ENCODE assay signal across 9 mouse cellular contexts in the genomic region with DNA sequence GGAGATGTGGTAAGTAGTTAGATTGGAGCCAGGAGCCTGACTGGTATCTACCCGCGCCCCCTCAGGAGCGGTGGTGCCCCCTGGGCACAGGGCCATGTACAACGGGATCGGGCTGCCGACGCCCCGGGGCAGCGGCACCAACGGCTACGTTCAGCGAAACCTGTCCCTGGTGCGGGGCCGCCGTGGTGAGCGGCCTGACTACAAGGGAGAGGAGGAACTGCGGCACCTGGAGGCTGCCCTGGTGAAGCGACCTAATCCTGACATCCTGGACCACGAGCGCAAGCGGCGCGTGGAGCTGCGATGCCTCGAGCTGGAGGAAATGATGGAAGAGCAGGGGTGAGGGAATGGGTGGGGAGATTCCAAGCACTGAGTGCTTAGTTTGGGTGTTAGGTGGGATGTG. TPM values are rescaled to one million over a fixed set of nuclear protein-coding genes. Genes with fewer than 3 reads are reported as not detected.
DNase-seq lines count a peak whose midpoint lies in the region; ATAC-seq and TF ChIP-seq lines count a peak whose summit lies in the region.
"Had no signal": no experiment of that assay in that cellular context is flagged by ENCODE, and none has a peak within 500 bp of the region (broad histone marks: within the 10 kb centered on the region; RNA-seq: fewer than 3 reads in every experiment).

No protein-coding gene starts in this region.

- WGBS in heart, adult 2 months = 22% methylated on average over 25 of the region's 25 CpGs
- 78% methylated on average over 25 of the region's 25 CpGs for WGBS in forebrain, embryonic 15.5 days
- WGBS in kidney, embryonic 14.5 days = 57% methylated on average over 25 of the region's 25 CpGs

- H3K9ac ChIP-seq in heart, adult 2 months (ENCODE audit: low read depth, low read length) = peak overlapping the region; percentile 51
- no peak overlapping the region for H3K9ac ChIP-seq in forebrain, embryonic 15.5 days (replicated peaks)
- H3K9ac ChIP-seq in kidney, embryonic 14.5 days (ENCODE audit: low read depth, low read length) = peak overlapping the region; percentile 29

- TF ChIP-seq CTCF in heart, adult 2 months (IDR thresholded peaks at IDR 0.05) = peak; percentile 73
- peak; percentile 86 for TF ChIP-seq CTCF in Patski (IDR thresholded peaks at IDR 0.05)

- no peak for ATAC-seq in Patski
- no peak for ATAC-seq in forebrain, embryonic 15.5 days (replicated peaks)
- no peak for ATAC-seq in kidney, embryonic 14.5 days (ENCODE audit: low FRiP score, low TSS enrichment)
- ATAC-seq in megakaryocyte progenitor cell, adult 5-6 weeks (replicated peaks; ENCODE audit: poor library complexity) = peak; percentile 7
- no peak for ATAC-seq in monocyte, adult 5-6 weeks (replicated peaks; ENCODE audit: insufficient number of reproducible peaks, low FRiP score, low TSS enrichment, poor library complexity, severe bottlenecking)

- CTCF ChIA-PET in Patski (lab: Charles Lee) = interaction anchor here (0.6 to 1.7 kb wide), 6 partner anchors 14 to 58 kb away, joined by 3 to 6 read pairs (median 3); a partner anchor contains a TSS

- no peak for TF ChIP-seq EP300 in heart, adult 2 months (IDR thresholded peaks at IDR 0.05; ENCODE audit: insufficient read depth, low read depth, low read length)

- DNase-seq in heart, adult 2 months = peak; percentile 53 to 67
- DNase-seq in heart, postnatal 25 days (ENCODE audit: low spot score) = no peak
- no peak for DNase-seq in Patski (ENCODE audit: low read depth, low spot score)
- DNase-seq in left cerebral cortex, postnatal 4 days = no peak

- peaks cover 50% of the 10 kb centered on the region for H3K36me3 ChIP-seq in heart, adult 2 months (ENCODE audit: control insufficient read depth, insufficient read depth, low read length)
- H3K36me3 ChIP-seq in forebrain, embryonic 15.5 days = peaks cover 43% of the 10 kb centered on the region
- H3K36me3 ChIP-seq in kidney, embryonic 14.5 days (ENCODE audit: control insufficient read depth, insufficient read depth, low read length) = peaks cover 51% of the 10 kb centered on the region

- in situ Hi-C loops in Patski (cut with MboI; ENCODE audit: low pct_unique_long_range_greater_than_20kb) = no loop called here

- no peak overlapping the region for H3K27ac ChIP-seq in heart, adult 2 months
- H3K27ac ChIP-seq in forebrain, embryonic 15.5 days (replicated peaks) = no peak overlapping the region
- no peak overlapping the region for H3K27ac ChIP-seq in kidney, embryonic 14.5 days (ENCODE audit: low read depth, low read length)

- peaks cover 3% of the 10 kb centered on the region; the same call in 1 of the 2 replicates for H3K79me2 ChIP-seq in heart, adult 2 months (replicated peaks; ENCODE audit: control insufficient read depth, insufficient read depth, low read length)

- H3K4me1 ChIP-seq in heart, adult 2 months (ENCODE audit: control insufficient read depth, insufficient read depth, low read length) = peaks cover 9% of the 10 kb centered on the region
- H3K4me1 ChIP-seq in forebrain, embryonic 15.5 days = peaks cover 34% of the 10 kb centered on the region
- peaks cover 23% of the 10 kb centered on the region for H3K4me1 ChIP-seq in kidney, embryonic 14.5 days (ENCODE audit: control insufficient read depth, insufficient read depth, low read length)

- H3K9me3 ChIP-seq in forebrain, embryonic 15.5 days = no peaks in the 10 kb centered on the region
- no peaks in the 10 kb centered on the region for H3K9me3 ChIP-seq in kidney, embryonic 14.5 days (ENCODE audit: control insufficient read depth, low read length)

- 0 out of 2 replicates have a peak overlapping the region, but pooled peaks have one; percentile 5 for H3K4me3 ChIP-seq in heart, adult 2 months
- H3K4me3 ChIP-seq in forebrain, embryonic 15.5 days = no peak overlapping the region
- 0 out of 2 replicates have a peak overlapping the region, but pooled peaks have one; percentile 5 for H3K4me3 ChIP-seq in kidney, embryonic 14.5 days (ENCODE audit: low read length)

- intact Hi-C loops in heart, adult 2 months (cut with DNase I) = loop anchor here (2.0 kb wide), 2 partner anchors 36 to 58 kb away; a partner anchor contains a TSS
- intact Hi-C loops in heart, postnatal 25 days (cut with DNase I) = loop anchor here (1.0 to 2.0 kb wide), 2 partner anchors 18 to 32 kb away; no protein-coding TSS in a partner anchor
- intact Hi-C loops in left cerebral cortex, postnatal 4 days (cut with DNase I) = no loop called here

- H3K27me3 ChIP-seq in heart, adult 2 months (ENCODE audit: control insufficient read depth, insufficient read depth, low read length) = no peaks in the 10 kb centered on the region
- H3K27me3 ChIP-seq in Patski = no peaks in the 10 kb centered on the region
- no peaks in the 10 kb centered on the region for H3K27me3 ChIP-seq in forebrain, embryonic 15.5 days
- H3K27me3 ChIP-seq in kidney, embryonic 14.5 days (ENCODE audit: control insufficient read depth, insufficient read depth, low read length) = no peaks in the 10 kb centered on the region

- no peak for TF ChIP-seq POLR2A in heart, adult 2 months (IDR thresholded peaks at IDR 0.05; ENCODE audit: insufficient read depth, low read depth, low read length)

- H3K4me2 ChIP-seq in forebrain, embryonic 15.5 days (replicated peaks) = 0 out of 2 replicates have a peak overlapping the region, but pooled peaks have one; percentile 3
- H3K4me2 ChIP-seq in kidney, embryonic 14.5 days (replicated peaks; ENCODE audit: low read depth, low read length) = peak overlapping the region; percentile 23

- POLR2A ChIA-PET in Patski (lab: Charles Lee) = no interaction called here

RNA-seq across cellular contexts. Expression of a gene that starts 16.5 kb away (rescaled TPM):
- 100 to 1,000 TPM; 157 to 161 TPM for total RNA-seq in heart, adult 2 months (2021)
- 318 and 320 TPM in 2 replicates for polyA plus RNA-seq in heart, adult 2 months (2012; rRNA removed)
- total RNA-seq in heart, postnatal 25 days (2021) = 100 to 1,000 TPM; 157 to 162 TPM
- 314 TPM for polyA plus RNA-seq in Patski (2021)
- polyA plus RNA-seq in forebrain, embryonic 15.5 days (2015; fragmentation: Nextera tagmentation; extraction: Ambion mirVana) = 562 and 569 TPM in 2 replicates
- 560 and 567 TPM in 2 replicates for polyA plus RNA-seq in kidney, embryonic 14.5 days (2014; fragmentation: Nextera tagmentation; extraction: Ambion mirVana)
- 298 and 382 TPM in 2 replicates for total RNA-seq in megakaryocyte progenitor cell, adult 5-6 weeks (2015)
- total RNA-seq in megakaryocyte progenitor cell, adult 5-6 weeks (2017) = 96.7 and 109 TPM in 2 replicates
- 91.7 to 297 TPM (median 188 TPM) in 3 replicates for total RNA-seq in monocyte, adult 5-6 weeks (2017)
- 100 to 1,000 TPM; 518 to 552 TPM for total RNA-seq in left cerebral cortex, postnatal 4 days (2021)

RNA-seq across cellular contexts. Expression of a gene that starts 21.0 kb away (rescaled TPM):
- total RNA-seq in heart, adult 2 months (2021) = under 1 TPM; 0.27 to 0.50 TPM
- polyA plus RNA-seq in heart, adult 2 months (2012; rRNA removed) = 1.3 and 1.5 TPM in 2 replicates
- total RNA-seq in heart, postnatal 25 days (2021) = 1 to 10 TPM in 1 of 2 experiments, under 1 TPM in 1; 0.88 to 1.6 TPM
- polyA plus RNA-seq in Patski (2021) = 7.9 TPM
- polyA plus RNA-seq in forebrain, embryonic 15.5 days (2015; fragmentation: Nextera tagmentation; extraction: Ambion mirVana) = 30.7 and 31.9 TPM in 2 replicates
- 40.7 and 43.7 TPM in 2 replicates for polyA plus RNA-seq in kidney, embryonic 14.5 days (2014; fragmentation: Nextera tagmentation; extraction: Ambion mirVana)
- 1.1 and 3.3 TPM in 2 replicates for total RNA-seq in megakaryocyte progenitor cell, adult 5-6 weeks (2015)
- total RNA-seq in megakaryocyte progenitor cell, adult 5-6 weeks (2017) = not detected in 2 replicates
- total RNA-seq in monocyte, adult 5-6 weeks (2017) = 2.5 TPM in 1 of 3 replicates, not detected in the others
- total RNA-seq in left cerebral cortex, postnatal 4 days (2021) = 10 to 100 TPM; 19.4 to 20.2 TPM

RNA-seq across cellular contexts. Expression of a gene that starts 22.1 kb away (rescaled TPM):
- 100 to 1,000 TPM; 325 to 371 TPM for total RNA-seq in heart, adult 2 months (2021)
- 384 and 511 TPM in 2 replicates for polyA plus RNA-seq in heart, adult 2 months (2012; rRNA removed)
- 100 to 1,000 TPM; 353 to 372 TPM for total RNA-seq in heart, postnatal 25 days (2021)
- polyA plus RNA-seq in Patski (2021) = 610 TPM
- 1,149 and 1,206 TPM in 2 replicates for polyA plus RNA-seq in forebrain, embryonic 15.5 days (2015; fragmentation: Nextera tagmentation; extraction: Ambion mirVana)
- polyA plus RNA-seq in kidney, embryonic 14.5 days (2014; fragmentation: Nextera tagmentation; extraction: Ambion mirVana) = 982 and 1,429 TPM in 2 replicates
- total RNA-seq in megakaryocyte progenitor cell, adult 5-6 weeks (2015) = 262 and 312 TPM in 2 replicates
- 108 and 112 TPM in 2 replicates for total RNA-seq in megakaryocyte progenitor cell, adult 5-6 weeks (2017)
- 89.4 to 137 TPM (median 96.5 TPM) in 3 replicates for total RNA-seq in monocyte, adult 5-6 weeks (2017)
- total RNA-seq in left cerebral cortex, postnatal 4 days (2021) = 100 to 1,000 TPM; 435 to 447 TPM

RNA-seq across cellular contexts. Expression of a gene that starts 29.0 kb away (rescaled TPM):
- not detected for total RNA-seq in heart, adult 2 months (2021)
- polyA plus RNA-seq in heart, adult 2 months (2012; rRNA removed) = not detected in 2 replicates
- not detected for total RNA-seq in heart, postnatal 25 days (2021)
- not detected for polyA plus RNA-seq in Patski (2021)
- polyA plus RNA-seq in forebrain, embryonic 15.5 days (2015; fragmentation: Nextera tagmentation; extraction: Ambion mirVana) = not detected in 2 replicates
- polyA plus RNA-seq in kidney, embryonic 14.5 days (2014; fragmentation: Nextera tagmentation; extraction: Ambion mirVana) = 0.26 and 0.41 TPM in 2 replicates
- not detected in 2 replicates for total RNA-seq in megakaryocyte progenitor cell, adult 5-6 weeks (2015)
- total RNA-seq in megakaryocyte progenitor cell, adult 5-6 weeks (2017) = not detected in 2 replicates
- not detected in 3 replicates for total RNA-seq in monocyte, adult 5-6 weeks (2017)
- total RNA-seq in left cerebral cortex, postnatal 4 days (2021) = under 1 TPM; 0.34 to 0.48 TPM
- polyA plus RNA-seq: liver, embryonic 16.5 days had no signal

RNA-seq across cellular contexts. Expression of a gene that starts 35.5 kb away (rescaled TPM):
- total RNA-seq in heart, adult 2 months (2021) = 10 to 100 TPM; 39.4 to 40.1 TPM
- polyA plus RNA-seq in heart, adult 2 months (2012; rRNA removed) = 25.9 and 33.4 TPM in 2 replicates
- 10 to 100 TPM; 29.7 to 33.2 TPM for total RNA-seq in heart, postnatal 25 days (2021)
- polyA plus RNA-seq in Patski (2021) = 96.0 TPM
- 162 and 164 TPM in 2 replicates for polyA plus RNA-seq in forebrain, embryonic 15.5 days (2015; fragmentation: Nextera tagmentation; extraction: Ambion mirVana)
- polyA plus RNA-seq in kidney, embryonic 14.5 days (2014; fragmentation: Nextera tagmentation; extraction: Ambion mirVana) = 73.0 and 91.7 TPM in 2 replicates
- 4.7 and 5.1 TPM in 2 replicates for total RNA-seq in megakaryocyte progenitor cell, adult 5-6 weeks (2015)
- total RNA-seq in megakaryocyte progenitor cell, adult 5-6 weeks (2017) = 9.9 and 10.6 TPM in 2 replicates
- total RNA-seq in monocyte, adult 5-6 weeks (2017) = 7.0 to 19.0 TPM (median 8.6 TPM) in 3 replicates
- 10 to 100 TPM; 87.6 to 92.3 TPM for total RNA-seq in left cerebral cortex, postnatal 4 days (2021)

Comparison
In these comparisons a context has a peak if more than half of its experiments do, and no peak if none do; other contexts are left out.
1. DNase-seq: peak in heart, adult 2 months (2 of 2); none in heart, postnatal 25 days (single experiment), Patski (single experiment) and left cerebral cortex, postnatal 4 days (single experiment).